Mouse (Mus musculus) hematopoietic multipotent progenitor cell, adult 10-12 weeks (in vitro differentiated cells): ENCODE data around the gene Kidins220. TPM values are rescaled to one million over a fixed set of nuclear protein-coding genes. Genes with fewer than 3 reads are reported as not detected.

Experiments used
- polyA plus RNA-seq: library from polyadenylated mRNA; stranded (reverse); fragments of >175 nt; gene quantifications from 2 replicates; pipeline ENCODE4 v1.2.3, GENCODE M21; 2012; ENCODE audit warnings: low replicate concordance

Kidins220 gene
- polyA plus RNA-seq, result 7.8 and 40.3 TPM in 2 replicates

GRCm38 (mm10) chr12:24974446-24975114 lies at the start of gene Kidins220:
Gene Kidins220, plus strand, starts transcription at chr12:24974925.

GRCm38 (mm10) chr12:25097052-25097209 lies 122.2 kb downstream of the Kidins220 start, which contains the start of gene Id2:
Gene Id2, minus strand, starts transcription at chr12:25097140.

Other genes starting within 250 kb of the Kidins220 start
- 0.34 and 1.9 TPM in 2 replicates for gene Mboat2, start 144.0 kb upstream of the Kidins220 start, polyA plus RNA-seq
- gene Id2, start 122.2 kb downstream of the Kidins220 start, polyA plus RNA-seq, result 13.6 and 26.2 TPM in 2 replicates